Mouse (Mus musculus) neural tube, embryonic 12.5 days (tissue): ENCODE results near the gene Man1c1. TPM values are rescaled to one million over a fixed set of nuclear protein-coding genes. Genes with fewer than 3 reads are reported as not detected.

Source experiments
- ATAC-seq: fragments of 200-750 bp; cut with Nextera tagmentation; 2 replicates; pipeline ENCODE4 v1.8.0; 2017; ENCODE audit warnings: low read depth, mild to moderate bottlenecking, moderate TSS enrichment, moderate library complexity; ENCODE audit not compliant: low FRiP score
- H3K27ac ChIP-seq: fragments of 300-500 bp; sonication (generic); 2 replicates; pipeline ENCODE4 v1.5.1; 2016
- H3K27me3 ChIP-seq: fragments of 300-500 bp; sonication (generic); replicated peaks from 2 replicates; pipeline ENCODE4 v1.6.1; 2016; ENCODE audit warnings: mild to moderate bottlenecking
- H3K36me3 ChIP-seq: fragments of 300-500 bp; sonication (generic); 2 replicates; pipeline ENCODE4 v1.6.1; 2016; ENCODE audit warnings: mild to moderate bottlenecking
- H3K4me1 ChIP-seq: fragments of 300-500 bp; sonication (generic); 2 replicates; pipeline ENCODE4 v1.6.1; 2016
- H3K4me2 ChIP-seq: fragments of 300-500 bp; sonication (generic); replicated peaks from 2 replicates; pipeline ENCODE4 v1.6.1; 2016; ENCODE audit warnings: mild to moderate bottlenecking
- H3K4me3 ChIP-seq: fragments of 300-500 bp; sonication (generic); 2 replicates; pipeline ENCODE4 v1.5.1; 2016
- H3K9ac ChIP-seq: fragments of 300-500 bp; sonication (generic); 2 replicates; pipeline ENCODE4 v1.6.1; 2016; ENCODE audit warnings: mild to moderate bottlenecking
- H3K9me3 ChIP-seq: fragments of 300-500 bp; sonication (generic); 2 replicates; pipeline ENCODE4 v1.6.1; 2016; ENCODE audit warnings: mild to moderate bottlenecking
- WGBS: fragments of 180-500 bp; shearing (Covaris S2); methylation state at CpG from one replicate; pipeline ENCODE4 v1.1.7; 2016; 5-methylcytosine and 5-hydroxymethylcytosine counted together
- polyA plus RNA-seq: library from polyadenylated mRNA; unstranded; fragments of >200 nt; fragmentation: Nextera tagmentation; extraction: Ambion mirVana; gene quantifications from 2 replicates; pipeline ENCODE4 v1.2.1, GENCODE M21; 2016

Man1c1 gene
- polyA plus RNA-seq, 1 experiment from 2014 or later = 6.3 TPM

GRCm38 (mm10) chr4:134684637-134685338 lies 19.3 kb downstream of the Man1c1 start:
- no peak for ATAC-seq
- H3K9me3 ChIP-seq = peaks cover 10% of the 10 kb centered on the region
- no peaks in the 10 kb centered on the region for H3K36me3 ChIP-seq
- H3K9ac ChIP-seq = no peak overlapping the region
- no peak overlapping the region for H3K4me2 ChIP-seq
- H3K4me3 ChIP-seq = no peak overlapping the region
- 84% methylated on average over 9 of the region's 9 CpGs for WGBS
- no peak overlapping the region for H3K27ac ChIP-seq
- peaks cover 11% of the 10 kb centered on the region for H3K4me1 ChIP-seq
- H3K27me3 ChIP-seq = no peaks in the 10 kb centered on the region

- no peak overlapping the region for H3K27ac ChIP-seq
- no peaks in the 10 kb centered on the region for H3K27me3 ChIP-seq
- H3K9me3 ChIP-seq = peaks cover 10% of the 10 kb centered on the region
- no peak overlapping the region for H3K4me3 ChIP-seq
- 75% methylated on average over 8 of the region's 8 CpGs for WGBS
- no peaks in the 10 kb centered on the region for H3K36me3 ChIP-seq
- no peak for ATAC-seq
- no peak overlapping the region for H3K4me2 ChIP-seq
- H3K4me1 ChIP-seq = peaks cover 11% of the 10 kb centered on the region
- no peak overlapping the region for H3K9ac ChIP-seq
Measured at GRCm38 (mm10) chr4:134683892-134684291, 20.2 kb downstream of the Man1c1 start.

- Histone ChIP-seq H3K9me3 (peaks cover 10% of the 10 kb centered on the region), H3K36me3 (no peaks in the 10 kb centered on the region), H3K27ac (no peak overlapping the region), H3K4me1 (peaks cover 15% of the 10 kb centered on the region), H3K4me2 (no peak overlapping the region), H3K9ac (no peak overlapping the region), H3K4me3 (no peak overlapping the region), H3K27me3 (no peaks in the 10 kb centered on the region)
- 59% methylated on average over 13 of the region's 13 CpGs for WGBS
- ATAC-seq = no peak
Measured at GRCm38 (mm10) chr4:134683008-134683407, 21.1 kb downstream of the Man1c1 start.

GRCm38 (mm10) chr4:134682423-134682822 lies 21.7 kb downstream of the Man1c1 start:
- H3K27ac ChIP-seq = no peak overlapping the region
- no peaks in the 10 kb centered on the region for H3K27me3 ChIP-seq
- no peak for ATAC-seq
- H3K36me3 ChIP-seq = no peaks in the 10 kb centered on the region
- peaks cover 16% of the 10 kb centered on the region for H3K4me1 ChIP-seq
- H3K4me2 ChIP-seq = no peak overlapping the region
- H3K9ac ChIP-seq = no peak overlapping the region
- H3K4me3 ChIP-seq = no peak overlapping the region
- peaks cover 10% of the 10 kb centered on the region for H3K9me3 ChIP-seq
- 80% methylated on average over 8 of the region's 8 CpGs for WGBS

- H3K4me2 ChIP-seq = no peak overlapping the region
- H3K36me3 ChIP-seq = no peaks in the 10 kb centered on the region
- peaks cover 10% of the 10 kb centered on the region for H3K9me3 ChIP-seq
- no peak overlapping the region for H3K9ac ChIP-seq
- no peak overlapping the region for H3K4me3 ChIP-seq
- H3K4me1 ChIP-seq = peaks cover 16% of the 10 kb centered on the region
- 90% methylated on average over 7 of the region's 7 CpGs for whole genome bisulfite sequencing
- ATAC-seq = no peak
- H3K27ac ChIP-seq = no peak overlapping the region
- H3K27me3 ChIP-seq = no peaks in the 10 kb centered on the region
Measured at GRCm38 (mm10) chr4:134681819-134682218, 22.3 kb downstream of the Man1c1 start.

GRCm38 (mm10) chr4:134677556-134678508 lies 26.3 kb downstream of the Man1c1 start:
- Histone ChIP-seq H3K4me1 (peaks cover 28% of the 10 kb centered on the region), H3K27ac (no peak overlapping the region), H3K9ac (no peak overlapping the region), H3K4me2 (no peak overlapping the region), H3K4me3 (no peak overlapping the region), H3K36me3 (no peaks in the 10 kb centered on the region), H3K27me3 (no peaks in the 10 kb centered on the region), H3K9me3 (no peaks in the 10 kb centered on the region)
- 44% methylated on average over 17 of the region's 17 CpGs for WGBS
- no peak for ATAC-seq

GRCm38 (mm10) chr4:134675800-134676199 lies 28.3 kb downstream of the Man1c1 start:
- no peak overlapping the region for H3K4me3 ChIP-seq
- no peaks in the 10 kb centered on the region for H3K36me3 ChIP-seq
- no peaks in the 10 kb centered on the region for H3K9me3 ChIP-seq
- ATAC-seq = no peak
- H3K4me2 ChIP-seq = no peak overlapping the region; the same call in 1 of the 2 replicates
- H3K9ac ChIP-seq = no peak overlapping the region
- H3K27me3 ChIP-seq = no peaks in the 10 kb centered on the region; the same call in 1 of the 2 replicates
- peaks cover 32% of the 10 kb centered on the region for H3K4me1 ChIP-seq
- no peak overlapping the region for H3K27ac ChIP-seq
- 10% methylated on average over 8 of the region's 8 CpGs for WGBS

GRCm38 (mm10) chr4:134674970-134675369 lies 29.1 kb downstream of the Man1c1 start:
- WGBS = 90% methylated on average over 3 of the region's 3 CpGs
- ATAC-seq = no peak
- H3K9me3 ChIP-seq = no peaks in the 10 kb centered on the region
- no peak overlapping the region for H3K4me3 ChIP-seq
- peaks cover 36% of the 10 kb centered on the region for H3K4me1 ChIP-seq
- no peak overlapping the region for H3K27ac ChIP-seq
- no peaks in the 10 kb centered on the region for H3K36me3 ChIP-seq
- H3K27me3 ChIP-seq = no peaks in the 10 kb centered on the region; the same call in 1 of the 2 replicates
- H3K9ac ChIP-seq = no peak overlapping the region
- no peak overlapping the region for H3K4me2 ChIP-seq

- H3K4me1 ChIP-seq = peaks cover 45% of the 10 kb centered on the region
- no peak overlapping the region for H3K4me3 ChIP-seq
- no peaks in the 10 kb centered on the region for H3K36me3 ChIP-seq
- H3K9ac ChIP-seq = no peak overlapping the region
- ATAC-seq = no peak
- 86% methylated on average over 12 of the region's 12 CpGs for WGBS
- H3K4me2 ChIP-seq = no peak overlapping the region
- H3K27ac ChIP-seq = no peak overlapping the region
- H3K27me3 ChIP-seq = no peaks in the 10 kb centered on the region; the same call in 1 of the 2 replicates
- H3K9me3 ChIP-seq = no peaks in the 10 kb centered on the region
Measured at GRCm38 (mm10) chr4:134673882-134674463, 30.1 kb downstream of the Man1c1 start.

- H3K4me1 ChIP-seq = peaks cover 42% of the 10 kb centered on the region
- 88% methylated on average over 8 of the region's 8 CpGs for WGBS
- no peak overlapping the region for H3K9ac ChIP-seq
- no peaks in the 10 kb centered on the region for H3K9me3 ChIP-seq
- no peaks in the 10 kb centered on the region; the same call in 1 of the 2 replicates for H3K27me3 ChIP-seq
- no peak overlapping the region for H3K27ac ChIP-seq
- no peak overlapping the region for H3K4me3 ChIP-seq
- H3K4me2 ChIP-seq = no peak overlapping the region
- no peak for ATAC-seq
- no peaks in the 10 kb centered on the region for H3K36me3 ChIP-seq
Measured at GRCm38 (mm10) chr4:134673151-134673550, 30.9 kb downstream of the Man1c1 start.

- H3K36me3 ChIP-seq = no peaks in the 10 kb centered on the region
- no peak overlapping the region for H3K9ac ChIP-seq
- H3K4me2 ChIP-seq = no peak overlapping the region
- 75% methylated on average over 8 of the region's 8 CpGs for WGBS
- H3K9me3 ChIP-seq = no peaks in the 10 kb centered on the region
- no peak for ATAC-seq
- peaks cover 40% of the 10 kb centered on the region for H3K4me1 ChIP-seq
- H3K4me3 ChIP-seq = no peak overlapping the region
- H3K27ac ChIP-seq = no peak overlapping the region
- no peaks in the 10 kb centered on the region; the same call in 1 of the 2 replicates for H3K27me3 ChIP-seq
Measured at GRCm38 (mm10) chr4:134672326-134672725, 31.8 kb downstream of the Man1c1 start.

GRCm38 (mm10) chr4:134671660-134672173 lies 32.4 kb downstream of the Man1c1 start:
- ATAC-seq = no peak
- no peak overlapping the region for H3K4me2 ChIP-seq
- H3K27ac ChIP-seq = no peak overlapping the region
- H3K9me3 ChIP-seq = no peaks in the 10 kb centered on the region
- no peaks in the 10 kb centered on the region; the same call in 1 of the 2 replicates for H3K27me3 ChIP-seq
- 84% methylated on average over 16 of the region's 16 CpGs for WGBS
- no peaks in the 10 kb centered on the region for H3K36me3 ChIP-seq
- H3K4me1 ChIP-seq = peaks cover 40% of the 10 kb centered on the region
- no peak overlapping the region for H3K4me3 ChIP-seq
- H3K9ac ChIP-seq = no peak overlapping the region
